In genomic region chr2:4452590-4453400, GRCm38 (mm10) we compare ENCODE assay signal across 8 mouse cellular contexts.
DNase-seq lines count a peak whose midpoint lies in the region; ATAC-seq and TF ChIP-seq lines count a peak whose summit lies in the region.

No protein-coding gene starts in this region.

- no peaks in the 10 kb centered on the region for H3K27me3 ChIP-seq in intestine, embryonic 14.5 days (replicated peaks; ENCODE audit: control insufficient read depth, insufficient read depth, low read length)
- no peaks in the 10 kb centered on the region for H3K27me3 ChIP-seq in intestine, postnatal 0 days (replicated peaks; ENCODE audit: control insufficient read depth, insufficient read depth, low read length)
- H3K27me3 ChIP-seq in cerebellum, adult 2 months (ENCODE audit: control insufficient read depth, insufficient read depth, low read length): no peaks in the 10 kb centered on the region

- H3K36me3 ChIP-seq in intestine, embryonic 14.5 days (ENCODE audit: control insufficient read depth, insufficient read depth, low read length): no peaks in the 10 kb centered on the region
- H3K36me3 ChIP-seq in intestine, postnatal 0 days (ENCODE audit: control insufficient read depth, insufficient read depth): no peaks in the 10 kb centered on the region

- H3K9ac ChIP-seq in intestine, embryonic 14.5 days (ENCODE audit: low read length): no peak overlapping the region
- H3K9ac ChIP-seq in intestine, postnatal 0 days (ENCODE audit: low read depth, low read length): no peak overlapping the region

- peaks cover 17% of the 10 kb centered on the region for H3K4me1 ChIP-seq in intestine, embryonic 14.5 days (replicated peaks; ENCODE audit: control insufficient read depth, insufficient read depth, low read length)
- no peaks in the 10 kb centered on the region for H3K4me1 ChIP-seq in intestine, postnatal 0 days (replicated peaks; ENCODE audit: control insufficient read depth, insufficient read depth, low read length)
- no peaks in the 10 kb centered on the region for H3K4me1 ChIP-seq in cerebellum, adult 2 months (ENCODE audit: control insufficient read depth, insufficient read depth, low read length)

- H3K27ac ChIP-seq in intestine, embryonic 14.5 days (ENCODE audit: low read depth): 0 out of 2 replicates have a peak overlapping the region, but pooled peaks have one; percentile 19
- H3K27ac ChIP-seq in intestine, postnatal 0 days (ENCODE audit: low read depth, low read length): no peak overlapping the region
- H3K27ac ChIP-seq in cerebellum, adult 2 months (ENCODE audit: insufficient read depth, low read length): no peak overlapping the region

- no peak overlapping the region for H3K4me2 ChIP-seq in intestine, embryonic 14.5 days (ENCODE audit: low read length)
- no peak overlapping the region for H3K4me2 ChIP-seq in intestine, postnatal 0 days (replicated peaks; ENCODE audit: low read depth)

- no peaks in the 10 kb centered on the region for H3K9me3 ChIP-seq in intestine, embryonic 14.5 days (ENCODE audit: control insufficient read depth, low read length)
- no peaks in the 10 kb centered on the region for H3K9me3 ChIP-seq in intestine, postnatal 0 days (ENCODE audit: control insufficient read depth)

- no peak for TF ChIP-seq POLR2A in cerebellum, adult 2 months (IDR thresholded peaks at IDR 0.05; ENCODE audit: borderline replicate concordance, insufficient read depth, low read length)

- ATAC-seq in intestine, embryonic 14.5 days (replicated peaks; ENCODE audit: low FRiP score, low TSS enrichment, low read depth): no peak
- no peak for ATAC-seq in intestine, postnatal 0 days
- ATAC-seq in megakaryocyte, adult 5-6 weeks (ENCODE audit: poor library complexity, severe bottlenecking): peak; percentile 52; the same call in 1 of the 2 replicates

- 68% methylated on average over 12 of the region's 12 CpGs for WGBS in intestine, embryonic 14.5 days
- WGBS in intestine, postnatal 0 days: 71% methylated on average over 12 of the region's 12 CpGs
- WGBS in cerebellum, adult 2 months: 56% methylated on average over 12 of the region's 12 CpGs

- no peak for DNase-seq in intestine, embryonic 14.5 days (ENCODE audit: low spot score)
- DNase-seq in gastrocnemius, postnatal 10 days: peak; percentile 27
- peak; percentile 3 for DNase-seq in kidney, adult 18-20 months
- no peak for DNase-seq in cerebellum, adult 18-20 months
- DNase-seq in cerebellum, adult 2 months: no peak
- no peak for DNase-seq in layer of hippocampus, adult 18-20 months (ENCODE audit: low spot score in 2 of 2)

- no peak overlapping the region for H3K4me3 ChIP-seq in intestine, embryonic 14.5 days (ENCODE audit: low read depth, low read length)
- no peak overlapping the region for H3K4me3 ChIP-seq in intestine, postnatal 0 days (ENCODE audit: low read depth, low read length)
- H3K4me3 ChIP-seq in cerebellum, adult 2 months (replicated peaks; ENCODE audit: insufficient read depth, low read depth, low read length): no peak overlapping the region

- no peak for TF ChIP-seq CTCF in intestine, postnatal 0 days (IDR thresholded peaks at IDR 0.05; ENCODE audit: low read depth)
- TF ChIP-seq CTCF in cerebellum, adult 2 months (IDR thresholded peaks at IDR 0.05; ENCODE audit: borderline replicate concordance, insufficient read depth, low read depth, low read length): no peak

Comparison
In these comparisons a context has a peak if more than half of its experiments do, and no peak if none do; other contexts are left out.
1. DNase-seq: peak in gastrocnemius, postnatal 10 days (single experiment) and kidney, adult 18-20 months (single experiment); none in intestine, embryonic 14.5 days (single experiment), cerebellum, adult 18-20 months (0 of 2), cerebellum, adult 2 months (0 of 2) and layer of hippocampus, adult 18-20 months (0 of 2).